Mouse (Mus musculus) ES-Bruce4 (cell line): Measurements from ENCODE around the gene Ubash3a. TPM values are rescaled to one million over a fixed set of nuclear protein-coding genes. Genes with fewer than 3 reads are reported as not detected.

Source experiments
- H3K27ac ChIP-seq: 2 replicates; pipeline ENCODE4 v1.5.1; 2012; ENCODE audit warnings: low read length, inconsistent platforms; ENCODE audit not compliant: insufficient read depth
- H3K27me3 ChIP-seq: 2 replicates; pipeline ENCODE4 v1.6.1; 2012; ENCODE audit warnings: mild to moderate bottlenecking, low read length, inconsistent platforms; ENCODE audit not compliant: control insufficient read depth, poor library complexity, insufficient read depth, severe bottlenecking
- H3K36me3 ChIP-seq: 2 replicates; pipeline ENCODE4 v1.6.1; 2012; ENCODE audit warnings: inconsistent platforms, mild to moderate bottlenecking, low read length, moderate library complexity; ENCODE audit not compliant: control insufficient read depth, poor library complexity, insufficient read depth, severe bottlenecking
- H3K4me1 ChIP-seq: one replicate; pipeline ENCODE4 v1.8.1; 2011; ENCODE audit warnings: low read length; ENCODE audit not compliant: control insufficient read depth, insufficient read depth
- H3K4me3 ChIP-seq: 2 replicates; pipeline ENCODE4 v1.5.1; 2011; ENCODE audit warnings: low read depth, mild to moderate bottlenecking, low read length
- H3K9ac ChIP-seq: 2 replicates; pipeline ENCODE4 v1.6.1; 2012; ENCODE audit warnings: low read depth, mild to moderate bottlenecking, inconsistent platforms; ENCODE audit not compliant: poor library complexity, severe bottlenecking
- H3K9me3 ChIP-seq: replicated peaks from 2 replicates; pipeline ENCODE4 v1.6.1; 2012; ENCODE audit warnings: mild to moderate bottlenecking, low read length, inconsistent platforms; ENCODE audit not compliant: control insufficient read depth, poor library complexity, insufficient read depth, severe bottlenecking
- CTCF ChIP-seq: IDR thresholded peaks from one replicate; pipeline ENCODE4 v1.8.1; 2011; ENCODE audit warnings: low read depth, low read length
- EP300 ChIP-seq: IDR thresholded peaks from 2 replicates; pipeline ENCODE4 v1.6.1; 2011; ENCODE audit warnings: low read depth, low read length; ENCODE audit not compliant: insufficient read depth
- POLR2A ChIP-seq: IDR thresholded peaks from one replicate; pipeline ENCODE4 v1.8.1; 2011; ENCODE audit warnings: low read length; ENCODE audit not compliant: insufficient read depth
- polyA plus RNA-seq: library from polyadenylated mRNA; stranded (reverse); fragments of >200 nt; gene quantifications from 2 replicates; pipeline ENCODE4 v1.2.4, GENCODE M21; 2011; ENCODE audit warnings: low read depth; ENCODE audit not compliant: missing spikeins, insufficient read depth, insufficient read length

Ubash3a gene
- polyA plus RNA-seq, 1 experiment = 3.5 TPM

DNA sequence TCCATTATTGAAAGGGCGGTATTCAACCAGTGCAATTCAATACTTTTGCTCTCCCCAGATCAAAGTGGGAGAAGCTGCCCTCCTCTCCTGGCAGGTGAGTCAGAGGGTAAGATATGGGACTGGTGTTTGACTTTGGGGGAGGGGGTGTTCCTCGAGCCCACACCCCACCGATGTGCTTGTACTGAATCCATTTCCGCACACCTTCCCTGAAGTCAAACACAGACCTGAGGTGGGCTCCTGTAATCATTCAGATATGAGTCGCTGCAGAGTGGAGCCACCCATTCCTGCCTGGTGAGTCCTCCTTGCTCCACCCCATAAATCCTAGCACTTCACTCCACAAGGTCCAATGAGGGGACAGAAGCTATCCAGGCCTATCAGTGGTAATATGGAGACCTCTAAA is 37.9 kb upstream of the Ubash3a start:
- Histone ChIP-seq H3K9me3 (no peaks in the 10 kb centered on the region), H3K36me3 (no peaks in the 10 kb centered on the region), H3K9ac (no peak overlapping the region), H3K4me3 (no peak overlapping the region), H3K27ac (no peak overlapping the region), H3K4me1 (no peaks in the 10 kb centered on the region), H3K27me3 (no peaks in the 10 kb centered on the region)
- no peak for TF ChIP-seq POLR2A
- TF ChIP-seq CTCF = no peak
- no peak for TF ChIP-seq EP300

DNA sequence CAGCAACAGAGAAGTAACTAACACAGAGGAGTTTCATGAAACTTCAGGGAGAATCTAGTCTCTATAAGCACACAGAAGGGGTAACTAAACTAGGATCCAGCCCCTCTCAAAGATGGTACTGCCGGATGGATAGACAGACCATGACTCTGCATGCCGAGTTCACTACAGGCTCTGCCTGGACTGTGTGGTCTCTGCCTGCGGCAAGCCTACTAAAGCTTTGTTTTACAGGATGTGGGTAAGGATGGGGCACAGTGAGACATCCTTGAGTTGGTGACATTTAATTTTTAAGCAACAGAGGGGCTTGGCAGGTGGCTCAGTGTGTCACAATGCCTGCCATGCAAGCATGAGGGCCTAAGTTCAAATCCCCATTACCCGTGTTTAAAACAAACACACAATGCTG is 31.4 kb upstream of the Ubash3a start:
- H3K27ac ChIP-seq = no peak overlapping the region
- no peaks in the 10 kb centered on the region for H3K36me3 ChIP-seq
- no peaks in the 10 kb centered on the region for H3K4me1 ChIP-seq
- H3K9me3 ChIP-seq = no peaks in the 10 kb centered on the region
- no peaks in the 10 kb centered on the region for H3K27me3 ChIP-seq
- H3K9ac ChIP-seq = no peak overlapping the region
- no peak overlapping the region for H3K4me3 ChIP-seq
- TF ChIP-seq POLR2A (no peak), CTCF (no peak), EP300 (no peak)

DNA sequence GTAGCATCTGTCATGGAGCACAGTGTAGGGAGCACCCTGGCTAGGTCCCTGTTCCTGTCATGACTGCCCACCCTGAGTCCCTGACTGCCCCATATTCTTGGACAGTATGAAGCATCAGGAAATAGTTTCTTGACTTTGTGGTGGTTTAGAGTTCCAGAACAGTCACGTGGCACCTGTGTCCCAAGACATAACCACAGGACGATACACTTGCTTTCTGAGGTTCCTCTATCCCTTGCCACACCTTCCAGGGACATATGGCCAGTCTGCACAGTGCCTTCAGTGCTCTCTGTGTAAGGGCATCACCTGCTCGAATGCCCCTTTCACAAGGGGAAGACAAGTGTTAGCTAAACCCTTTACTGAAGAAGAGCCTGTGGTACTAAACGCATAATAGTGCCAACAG is 26.2 kb upstream of the Ubash3a start:
- Histone ChIP-seq H3K9ac (no peak overlapping the region), H3K36me3 (no peaks in the 10 kb centered on the region), H3K9me3 (no peaks in the 10 kb centered on the region), H3K4me1 (peaks cover 2% of the 10 kb centered on the region), H3K27me3 (no peaks in the 10 kb centered on the region), H3K27ac (no peak overlapping the region), H3K4me3 (no peak overlapping the region)
- TF ChIP-seq CTCF (no peak), EP300 (no peak), POLR2A (no peak)

DNA sequence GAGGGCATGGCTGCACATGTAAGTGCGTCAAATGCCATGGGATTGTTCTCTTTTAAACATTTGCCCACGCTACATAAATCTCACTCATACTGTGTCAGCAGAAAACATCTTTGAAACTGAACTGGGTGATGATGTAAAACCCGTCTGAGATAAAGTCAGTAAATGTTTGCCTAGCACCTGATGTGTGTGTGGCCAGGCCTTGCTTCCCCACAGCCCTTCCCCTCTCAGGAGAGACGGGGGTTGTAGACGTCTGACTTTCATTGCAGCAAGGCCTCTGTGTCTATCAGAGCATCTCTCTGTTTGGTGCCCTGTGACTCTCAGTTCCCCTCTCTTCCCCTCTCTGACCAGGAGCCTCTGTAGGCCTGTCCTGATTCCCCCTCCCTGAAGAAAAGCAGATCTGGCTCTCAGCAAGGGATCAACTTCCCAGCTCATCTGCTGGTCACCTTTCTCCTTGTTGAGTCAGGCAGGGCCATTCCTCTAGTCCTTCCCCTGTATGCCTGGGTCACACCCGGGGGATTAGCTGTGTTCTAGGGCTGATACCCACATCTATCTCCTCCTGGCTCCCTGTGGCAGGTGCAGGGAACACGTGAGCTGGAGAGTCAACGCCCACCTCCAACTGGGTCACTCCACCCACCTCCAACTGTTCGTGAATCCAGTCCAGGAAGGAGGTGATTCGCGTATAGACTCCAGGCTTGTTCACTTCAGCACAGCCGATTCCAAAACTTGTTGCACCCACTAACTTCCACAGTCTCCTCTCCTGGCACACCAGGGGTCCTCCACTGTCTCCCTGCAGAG is 24.3 kb upstream of the Ubash3a start:
- H3K36me3 ChIP-seq = no peaks in the 10 kb centered on the region
- no peak overlapping the region for H3K9ac ChIP-seq
- H3K27ac ChIP-seq = no peak overlapping the region
- H3K9me3 ChIP-seq = no peaks in the 10 kb centered on the region
- no peaks in the 10 kb centered on the region for H3K27me3 ChIP-seq
- H3K4me3 ChIP-seq = no peak overlapping the region
- no peak for TF ChIP-seq POLR2A
- no peak for TF ChIP-seq EP300
- TF ChIP-seq CTCF = no peak
- peaks cover 2% of the 10 kb centered on the region for H3K4me1 ChIP-seq

DNA sequence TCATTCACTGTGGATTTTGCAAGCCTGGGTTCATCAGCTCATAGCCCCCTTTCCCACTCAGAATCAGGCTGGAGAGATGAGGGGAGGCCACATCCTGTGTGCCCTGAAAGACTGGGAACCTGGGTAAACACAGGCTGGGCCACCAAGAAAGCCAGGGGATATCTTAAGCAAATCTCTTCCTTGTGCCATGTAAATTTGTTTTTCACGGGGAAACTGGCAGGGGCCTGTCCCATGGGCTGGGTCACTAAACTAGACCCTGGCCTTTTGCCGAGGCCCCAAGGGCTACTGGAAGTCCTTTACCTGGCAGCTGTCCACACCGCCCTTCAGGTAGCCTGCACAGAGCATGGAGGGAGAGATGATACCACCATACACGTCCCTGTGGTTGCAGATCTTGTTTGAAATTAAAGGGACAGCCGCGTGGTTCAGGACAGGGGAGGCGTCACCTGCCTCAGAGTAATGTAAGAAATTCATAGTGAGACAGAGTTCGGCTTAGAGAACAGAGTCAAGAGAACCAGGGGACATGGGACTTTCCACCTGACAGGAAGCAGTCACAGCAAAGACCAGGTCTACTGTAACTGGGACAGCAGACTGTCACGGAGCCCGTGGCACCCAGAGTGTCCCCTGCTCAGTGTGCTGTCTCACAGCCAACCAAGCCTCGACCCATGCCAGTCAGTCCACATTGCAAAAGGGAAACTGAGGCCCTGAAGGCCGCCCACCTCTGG is 23.2 kb upstream of the Ubash3a start:
- Histone ChIP-seq H3K9ac (no peak overlapping the region), H3K27ac (no peak overlapping the region), H3K4me1 (peaks cover 2% of the 10 kb centered on the region), H3K27me3 (no peaks in the 10 kb centered on the region), H3K4me3 (no peak overlapping the region), H3K9me3 (no peaks in the 10 kb centered on the region), H3K36me3 (no peaks in the 10 kb centered on the region)
- no peak for TF ChIP-seq CTCF
- no peak for TF ChIP-seq POLR2A
- no peak for TF ChIP-seq EP300

DNA sequence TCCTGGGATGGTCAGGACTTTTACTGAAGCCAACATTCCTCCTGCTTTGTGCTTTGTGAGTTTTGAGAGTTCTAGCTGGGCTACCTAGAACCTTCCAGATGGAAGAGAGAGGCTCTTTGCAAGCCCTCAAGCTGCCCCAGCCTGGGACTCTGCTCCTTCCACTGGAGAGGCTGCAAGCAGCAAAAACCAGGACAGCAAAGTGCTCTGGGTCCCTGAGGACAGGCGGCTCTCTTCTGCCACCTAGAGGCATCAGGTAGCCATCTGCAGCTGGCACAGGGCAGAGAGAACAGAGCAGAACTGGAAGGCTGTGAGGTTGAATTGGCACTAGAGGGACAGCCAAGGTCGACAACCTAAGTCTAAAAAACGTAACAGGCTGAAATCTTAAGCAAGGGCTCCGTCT is 20.3 kb upstream of the Ubash3a start:
- H3K27ac ChIP-seq = no peak overlapping the region
- no peaks in the 10 kb centered on the region for H3K36me3 ChIP-seq
- H3K4me1 ChIP-seq = peaks cover 2% of the 10 kb centered on the region
- H3K27me3 ChIP-seq = no peaks in the 10 kb centered on the region
- TF ChIP-seq EP300 (no peak), CTCF (peak; percentile 90)
- no peak overlapping the region for H3K4me3 ChIP-seq
- no peaks in the 10 kb centered on the region for H3K9me3 ChIP-seq
- H3K9ac ChIP-seq = no peak overlapping the region
